Mouse (Mus musculus) erythroblast, adult 5-6 weeks (primary cell): ENCODE data around the gene Rhox4a. TPM values are rescaled to one million over a fixed set of nuclear protein-coding genes. Genes with fewer than 3 reads are reported as not detected.
"Not testable (repeated sequence)": the region's sequence is repeated elsewhere in the genome, so short reads cannot be mapped to it uniquely, and the experiment has no call there.

Experiments
- ATAC-seq: replicated peaks from 2 replicates; pipeline ENCODE4 v1.8.0; 2016; ENCODE audit warnings: moderate number of reproducible peaks, mild to moderate bottlenecking, moderate TSS enrichment, inconsistent platforms; ENCODE audit not compliant: poor library complexity, low FRiP score, severe bottlenecking
- total RNA-seq, 2 experiments: library from RNA; stranded (forward) in 1 of 2; stranded (reverse) in 1 of 2; fragments of 150-400 nt in 1 of 2; fragments of 200-764, 138-1000 nt in 1 of 2; gene quantifications; 2 replicates each; pipeline versions ENCODE4 v1.2.3 to v1.2.4; 2015 to 2017; ENCODE audit warnings: low replicate concordance in 2 of 2

Gene Rhox4a
- not detected in 2 replicates for total RNA-seq (2015; ENCODE audit: low replicate concordance)
- not detected in 2 replicates for total RNA-seq (2017; ENCODE audit: low replicate concordance)

DNA sequence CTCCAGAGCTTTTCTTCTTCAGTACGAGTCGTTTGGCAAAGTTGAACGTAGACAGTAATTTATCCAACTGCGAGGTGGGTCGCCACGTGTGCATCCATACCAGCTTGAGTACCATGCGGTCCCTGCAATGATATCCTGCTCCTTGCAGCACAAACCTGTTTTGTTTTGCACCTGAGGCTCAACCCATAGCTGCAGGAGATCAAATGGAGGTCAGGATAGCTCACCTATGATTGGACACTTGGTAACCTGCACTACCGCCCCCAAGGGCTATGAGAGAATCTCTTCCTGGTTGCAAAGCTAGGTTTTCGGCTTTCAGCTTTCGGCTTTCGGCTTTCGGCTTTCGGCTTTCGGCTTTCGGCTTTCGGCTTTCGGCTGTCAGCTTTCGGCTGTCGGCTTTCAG lies at the start of gene Rhox4a:
Gene Rhox4a (plus strand): TSS at position 301 of the 400 bp plus-strand sequence.
- not testable (repeated sequence) for ATAC-seq

DNA sequence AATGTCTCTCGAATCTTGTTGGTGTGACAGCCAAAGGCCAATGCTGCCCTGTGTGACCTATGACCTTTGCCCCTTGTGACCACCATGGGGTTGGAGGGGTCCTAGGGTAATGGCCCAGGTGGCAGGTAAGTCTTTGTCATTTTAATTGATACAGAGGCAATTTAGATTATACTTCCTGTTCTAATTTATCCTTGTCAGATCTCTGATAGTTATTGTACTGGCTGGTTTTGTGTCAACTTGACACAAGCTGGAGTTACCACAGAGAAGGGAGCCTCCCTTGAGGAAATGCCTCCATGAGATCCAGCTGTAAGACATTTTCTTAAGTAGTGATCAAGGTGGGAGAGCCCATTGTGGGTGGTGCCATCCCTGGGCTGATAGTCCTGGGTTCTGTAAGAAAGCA lies 43.0 kb upstream of the Rhox4a start, which contains the start of gene Rhox1:
Gene Rhox1 (minus strand): TSS at position 101 of the 400 bp plus-strand sequence.
- ATAC-seq: not testable (repeated sequence)

DNA sequence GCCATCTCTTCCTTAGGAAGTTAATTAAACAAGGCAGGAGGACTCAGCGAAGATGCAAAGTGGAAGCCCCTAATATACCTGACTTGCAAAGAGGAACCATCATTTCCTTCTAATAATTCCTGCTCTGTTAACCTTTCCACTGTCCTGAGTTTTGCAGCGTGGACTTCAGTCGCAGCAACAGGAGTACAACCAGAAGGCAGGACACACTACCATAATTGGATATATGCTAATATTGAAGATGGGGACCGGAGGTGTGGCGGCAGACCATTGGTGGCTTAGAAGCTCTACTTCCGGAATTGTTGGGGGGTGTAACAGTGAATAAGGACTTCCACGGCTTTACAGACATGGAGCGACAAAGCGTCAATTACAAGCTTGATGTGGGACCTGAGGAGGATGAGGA lies 20.5 kb upstream of the Rhox4a start, which contains the start of gene Rhox2a:
Gene Rhox2a (plus strand): TSS at position 301 of the 400 bp plus-strand sequence.
- not testable (repeated sequence) for ATAC-seq

DNA sequence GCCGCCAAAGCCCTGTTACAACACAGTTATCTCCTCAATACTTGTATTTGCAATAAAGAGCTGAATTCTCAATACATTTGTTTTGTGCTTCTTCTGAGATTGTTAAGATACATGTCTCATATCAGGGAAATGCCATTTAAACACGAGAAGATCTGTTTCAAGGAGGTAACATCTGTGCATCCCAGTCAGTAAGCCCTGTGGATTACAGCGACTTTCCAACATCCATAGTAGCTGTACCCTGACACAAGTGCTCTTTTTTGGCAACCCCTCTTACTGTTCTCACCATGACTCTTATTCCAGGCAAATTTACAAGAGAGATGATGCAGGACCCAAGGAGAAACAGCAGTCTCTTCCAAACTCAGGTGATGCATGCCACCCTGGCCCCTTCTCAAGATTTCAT lies 15.5 kb upstream of the Rhox4a start, which contains the start of gene Rhox3a:
Gene Rhox3a (plus strand): TSS at position 301 of the 400 bp plus-strand sequence.
- not testable (repeated sequence) for ATAC-seq

Other genes starting within 250 kb of the Rhox4a start
- gene Sowahd, start 216.5 kb upstream of the Rhox4a start, total RNA-seq (2015; ENCODE audit: low replicate concordance): not detected in 2 replicates
- gene Sowahd, start 216.5 kb upstream of the Rhox4a start, total RNA-seq (2017; ENCODE audit: low replicate concordance): not detected in 2 replicates
- gene Rpl39, start 179.9 kb upstream of the Rhox4a start, total RNA-seq (2015; ENCODE audit: low replicate concordance): 374 and 391 TPM in 2 replicates
- gene Rpl39, start 179.9 kb upstream of the Rhox4a start, total RNA-seq (2017; ENCODE audit: low replicate concordance): 399 and 493 TPM in 2 replicates
- gene Upf3b, start 155.0 kb upstream of the Rhox4a start, total RNA-seq (2015; ENCODE audit: low replicate concordance): 12.7 and 21.7 TPM in 2 replicates
- gene Upf3b, start 155.0 kb upstream of the Rhox4a start, total RNA-seq (2017; ENCODE audit: low replicate concordance): 30.8 and 32.2 TPM in 2 replicates
- 6.5 and 8.3 TPM in 2 replicates for gene Nkap, start 138.5 kb upstream of the Rhox4a start, total RNA-seq (2015; ENCODE audit: low replicate concordance)
- gene Nkap, start 138.5 kb upstream of the Rhox4a start, total RNA-seq (2017; ENCODE audit: low replicate concordance): 23.4 and 38.3 TPM in 2 replicates
- gene Akap14, start 96.5 kb upstream of the Rhox4a start, total RNA-seq (2015; ENCODE audit: low replicate concordance): not detected in 2 replicates
- not detected in 2 replicates for gene Akap14, start 96.5 kb upstream of the Rhox4a start, total RNA-seq (2017; ENCODE audit: low replicate concordance)
- gene Ndufa1, start 74.2 kb upstream of the Rhox4a start, total RNA-seq (2015; ENCODE audit: low replicate concordance): 46.7 and 47.0 TPM in 2 replicates
- gene Ndufa1, start 74.2 kb upstream of the Rhox4a start, total RNA-seq (2017; ENCODE audit: low replicate concordance): 26.6 and 36.0 TPM in 2 replicates
- gene Rnf113a1, start 74.1 kb upstream of the Rhox4a start, total RNA-seq (2015; ENCODE audit: low replicate concordance): 1.3 TPM in 1 of 2 replicates, not detected in the other
- gene Rnf113a1, start 74.1 kb upstream of the Rhox4a start, total RNA-seq (2017; ENCODE audit: low replicate concordance): 0.56 and 1.0 TPM in 2 replicates
- not detected in 2 replicates for gene Gm9, start 54.3 kb upstream of the Rhox4a start, total RNA-seq (2015; ENCODE audit: low replicate concordance)
- 0.70 TPM in 1 of 2 replicates, not detected in the other for gene Gm9, start 54.3 kb upstream of the Rhox4a start, total RNA-seq (2017; ENCODE audit: low replicate concordance)
- not detected in 2 replicates for gene Rhox1, start 43.1 kb upstream of the Rhox4a start, total RNA-seq (2015; ENCODE audit: low replicate concordance)
- gene Rhox1, start 43.1 kb upstream of the Rhox4a start, total RNA-seq (2017; ENCODE audit: low replicate concordance): not detected in 2 replicates
- not detected in 2 replicates for gene Rhox2a, start 20.4 kb upstream of the Rhox4a start, total RNA-seq (2015; ENCODE audit: low replicate concordance)
- not detected in 2 replicates for gene Rhox2a, start 20.4 kb upstream of the Rhox4a start, total RNA-seq (2017; ENCODE audit: low replicate concordance)
- gene Rhox3a, start 15.4 kb upstream of the Rhox4a start, total RNA-seq (2015; ENCODE audit: low replicate concordance): not detected in 2 replicates
- not detected in 2 replicates for gene Rhox3a, start 15.4 kb upstream of the Rhox4a start, total RNA-seq (2017; ENCODE audit: low replicate concordance)
- gene Rhox3a2, start 114.7 kb downstream of the Rhox4a start, total RNA-seq (2015; ENCODE audit: low replicate concordance): not detected in 2 replicates
- gene Rhox3a2, start 114.7 kb downstream of the Rhox4a start, total RNA-seq (2017; ENCODE audit: low replicate concordance): not detected in 2 replicates
- gene Rhox4a2, start 125.5 kb downstream of the Rhox4a start, total RNA-seq (2015; ENCODE audit: low replicate concordance): not detected in 2 replicates
- not detected in 2 replicates for gene Rhox4a2, start 125.5 kb downstream of the Rhox4a start, total RNA-seq (2017; ENCODE audit: low replicate concordance)
- gene Rhox2b, start 146.7 kb downstream of the Rhox4a start, total RNA-seq (2015; ENCODE audit: low replicate concordance): not detected in 2 replicates
- not detected in 2 replicates for gene Rhox2b, start 146.7 kb downstream of the Rhox4a start, total RNA-seq (2017; ENCODE audit: low replicate concordance)
- gene Rhox4b, start 167.2 kb downstream of the Rhox4a start, total RNA-seq (2015; ENCODE audit: low replicate concordance): not detected in 2 replicates
- gene Rhox4b, start 167.2 kb downstream of the Rhox4a start, total RNA-seq (2017; ENCODE audit: low replicate concordance): not detected in 2 replicates
- not detected in 2 replicates for gene Rhox2c, start 188.3 kb downstream of the Rhox4a start, total RNA-seq (2015; ENCODE audit: low replicate concordance)
- gene Rhox2c, start 188.3 kb downstream of the Rhox4a start, total RNA-seq (2017; ENCODE audit: low replicate concordance): not detected in 2 replicates
- not detected in 2 replicates for gene Rhox3c, start 193.2 kb downstream of the Rhox4a start, total RNA-seq (2015; ENCODE audit: low replicate concordance)
- gene Rhox3c, start 193.2 kb downstream of the Rhox4a start, total RNA-seq (2017; ENCODE audit: low replicate concordance): not detected in 2 replicates
- not detected in 2 replicates for gene Rhox4c, start 215.0 kb downstream of the Rhox4a start, total RNA-seq (2015; ENCODE audit: low replicate concordance)
- not detected in 2 replicates for gene Rhox4c, start 215.0 kb downstream of the Rhox4a start, total RNA-seq (2017; ENCODE audit: low replicate concordance)
- gene Rhox2d, start 228.1 kb downstream of the Rhox4a start, total RNA-seq (2015; ENCODE audit: low replicate concordance): not detected in 2 replicates
- not detected in 2 replicates for gene Rhox2d, start 228.1 kb downstream of the Rhox4a start, total RNA-seq (2017; ENCODE audit: low replicate concordance)
- not detected in 2 replicates for gene Rhox4d, start 249.0 kb downstream of the Rhox4a start, total RNA-seq (2015; ENCODE audit: low replicate concordance)
- not detected in 2 replicates for gene Rhox4d, start 249.0 kb downstream of the Rhox4a start, total RNA-seq (2017; ENCODE audit: low replicate concordance)